Mouse (Mus musculus): ENCODE data around the gene Atf6b.

Atf6b gene

DNA sequence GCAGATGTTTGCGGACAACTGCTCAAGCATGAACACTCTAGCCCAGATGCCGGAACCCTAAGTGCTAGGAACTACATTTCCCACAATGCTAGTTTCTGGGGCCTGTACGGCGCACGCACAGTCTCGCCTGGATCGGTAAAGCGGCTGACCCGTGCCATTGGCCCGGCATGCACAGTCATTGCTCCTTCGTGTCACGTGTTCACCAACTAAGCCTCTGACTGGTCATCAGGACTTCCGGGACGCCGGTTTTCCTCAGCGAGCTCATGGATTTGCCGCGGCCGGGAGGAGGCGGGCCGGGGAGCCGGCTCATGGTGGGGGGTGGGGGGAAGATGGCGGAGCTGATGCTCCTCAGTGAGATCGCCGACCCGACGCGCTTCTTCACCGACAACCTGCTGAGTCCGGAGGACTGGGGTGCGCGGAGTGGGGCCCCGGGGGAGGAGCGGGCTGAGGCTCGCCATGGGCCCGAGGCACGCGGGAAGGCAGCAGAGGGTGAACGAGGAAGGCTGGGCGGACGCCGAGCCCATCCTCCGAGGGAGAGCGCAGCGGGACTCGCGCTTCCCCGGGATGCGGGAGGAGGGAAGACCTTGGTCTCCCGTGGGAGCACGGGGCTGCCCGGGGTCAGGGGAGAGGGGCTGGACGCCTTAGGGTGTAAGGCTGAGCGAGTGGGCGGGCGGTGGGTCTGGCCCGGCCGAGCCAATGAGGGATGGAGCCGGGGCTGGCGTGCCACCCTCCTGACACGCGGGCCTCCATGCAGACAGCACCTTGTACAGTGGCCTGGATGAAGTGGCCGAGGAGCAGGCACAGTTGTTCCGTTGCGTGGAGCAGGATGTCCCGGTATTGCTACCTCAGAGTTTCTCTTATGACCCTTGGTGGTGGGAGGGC, at the start of gene Atf6b:
Atf6b (plus strand) TSS at position 241 of the 882 bp plus-strand sequence.
- DNase-seq, result peak; percentile 96 to 99

DNA sequence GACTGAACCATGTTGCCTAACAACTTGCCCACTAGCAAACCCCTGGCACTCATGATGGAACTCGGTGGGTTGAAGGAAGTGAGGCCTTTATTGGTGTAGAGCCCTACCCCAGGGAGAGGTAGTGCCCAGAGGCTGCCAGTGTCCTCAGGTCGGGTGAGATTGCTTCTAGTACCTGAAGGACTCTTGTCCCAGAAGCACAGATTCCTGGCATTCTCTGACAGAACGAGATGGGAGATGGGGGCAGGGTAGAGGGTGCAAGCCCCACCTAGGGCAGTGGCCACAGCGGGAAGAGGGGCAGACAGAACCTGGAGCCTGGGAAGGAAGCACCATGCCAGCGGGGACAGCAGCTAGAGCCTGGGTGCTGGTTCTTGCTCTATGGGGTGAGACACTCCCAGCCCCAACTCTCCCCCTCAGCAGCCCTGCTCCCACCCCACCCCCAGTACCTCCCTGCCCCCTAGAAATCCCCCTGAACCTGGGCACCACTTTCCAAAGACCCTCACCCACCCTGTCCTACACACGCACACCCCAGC, 49.3 kb upstream of the Atf6b start, which contains the start of gene Ager:
Ager (plus strand) TSS at position 297 of the 530 bp plus-strand sequence.
- no peak for DNase-seq

DNA sequence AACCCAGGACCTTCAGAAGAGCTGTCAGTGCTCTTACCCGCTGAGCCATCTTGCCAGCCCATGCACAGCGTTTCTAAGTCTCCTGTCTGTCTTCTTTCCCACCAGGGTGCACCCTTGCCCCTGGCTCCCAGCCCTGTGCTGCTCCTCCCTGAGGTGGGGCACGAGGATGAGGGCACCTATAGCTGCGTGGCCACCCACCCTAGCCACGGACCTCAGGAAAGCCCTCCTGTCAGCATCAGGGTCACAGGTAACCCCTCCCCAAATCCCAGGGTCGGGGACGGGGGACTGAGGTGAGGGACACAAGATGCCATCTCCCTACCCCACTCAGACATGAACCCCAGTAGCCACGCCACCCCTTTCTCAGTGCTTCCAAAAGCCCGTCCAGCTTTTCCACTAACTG, 47.1 kb upstream of the Atf6b start:
- no peak for DNase-seq

DNA sequence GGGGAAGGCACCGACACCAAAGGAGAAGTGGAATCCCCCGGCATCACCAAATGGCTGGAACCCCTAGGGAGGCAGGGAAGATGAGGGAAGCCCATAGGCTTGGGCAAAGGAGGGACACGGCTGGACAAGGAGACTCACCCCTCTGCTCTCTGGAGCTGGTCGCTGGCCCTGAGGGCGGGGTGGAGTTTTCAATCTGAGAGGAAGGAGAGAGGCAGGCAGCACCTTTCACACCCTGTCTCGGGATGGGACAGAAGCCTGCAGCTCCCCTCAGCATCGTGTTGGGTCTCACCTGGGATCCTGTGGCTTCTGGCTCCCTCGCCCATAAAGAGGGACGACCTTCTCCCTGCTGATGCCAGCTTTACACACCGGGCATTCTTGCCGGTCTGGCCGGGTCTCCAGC, 45.1 kb upstream of the Atf6b start:
- DNase-seq, result no peak

DNA sequence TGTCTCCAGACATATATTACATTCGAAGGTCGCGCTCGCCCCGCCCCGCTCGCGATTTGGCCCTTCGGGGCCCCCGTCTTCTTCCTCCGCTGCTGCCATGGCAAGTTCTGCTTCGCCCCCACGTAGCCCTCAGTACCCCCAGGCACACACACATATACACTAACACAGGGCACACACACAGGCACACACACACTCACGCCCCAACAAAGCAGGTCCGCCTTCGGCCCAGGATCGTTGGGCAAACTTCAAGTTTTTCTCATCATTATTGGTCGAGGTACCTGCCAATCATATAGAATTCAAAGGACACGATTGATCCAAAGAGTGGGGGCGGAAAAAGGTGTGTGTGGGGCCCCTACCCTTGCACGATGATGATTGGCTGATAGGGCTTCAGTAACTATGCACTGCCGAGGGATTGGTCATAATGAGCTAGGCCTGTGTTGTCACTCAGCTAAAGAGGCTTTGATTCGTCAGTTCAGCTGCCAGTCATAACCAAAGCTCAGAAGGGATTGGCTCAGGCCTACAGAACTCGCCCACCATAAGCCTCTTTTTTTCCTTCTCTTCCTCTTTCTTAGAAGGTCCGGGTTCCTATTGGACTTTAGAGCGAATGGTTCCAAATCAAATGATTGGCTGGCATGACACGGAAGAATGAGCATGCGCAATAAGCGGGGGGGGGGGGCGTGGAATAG, 43.4 kb upstream of the Atf6b start, which contains the start of gene Rnf5:
Rnf5 (minus strand) TSS at position 316 of the 686 bp plus-strand sequence.
- peak; percentile 99 to 100 for DNase-seq

- peak; percentile 98 to 100 for DNase-seq
Measured at GRCm38 (mm10) chr17:34604061-34604508, 42.9 kb upstream of the Atf6b start, which contains the start of gene Agpat1. Gene Agpat1 (plus strand): TSS chr17:34604262.

DNA sequence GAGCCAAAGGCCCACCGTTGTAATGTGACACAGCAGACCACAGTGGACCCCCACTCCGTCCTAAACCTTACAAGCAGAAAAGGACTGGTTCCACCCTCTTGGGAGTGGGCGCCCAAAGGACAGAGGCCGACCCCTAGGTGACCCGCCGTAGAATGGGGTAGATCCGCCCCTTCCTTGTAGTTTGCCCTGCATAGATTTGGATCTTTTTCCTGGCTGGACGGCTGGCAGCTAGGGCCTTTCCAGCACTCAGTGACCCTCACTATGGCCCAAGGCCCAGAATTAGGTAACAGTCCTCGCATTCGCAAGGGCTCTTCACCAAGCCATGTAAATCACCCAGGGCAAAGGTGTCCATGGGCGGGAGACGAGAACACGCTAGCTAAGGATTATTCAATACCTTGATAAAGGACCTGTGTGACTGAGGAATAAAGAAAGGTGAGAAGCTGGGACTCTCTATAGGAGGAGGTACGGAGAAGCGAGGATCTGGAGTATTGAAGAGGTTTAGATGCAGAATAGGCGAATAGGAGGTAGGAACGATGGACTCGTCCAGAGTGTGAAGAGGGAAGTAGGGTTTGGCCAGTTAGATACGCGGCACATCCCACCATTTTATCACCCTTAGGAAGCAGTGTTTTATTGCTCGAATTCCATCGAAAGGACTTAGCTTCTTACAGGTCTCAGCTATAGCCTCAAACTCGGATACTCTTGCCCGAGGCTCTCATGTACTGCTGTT, 42.3 kb upstream of the Atf6b start:
- peak; percentile 83 to 90 for DNase-seq

GRCm38 (mm10) chr17:34605609-34606008, 41.3 kb upstream of the Atf6b start:
- DNase-seq, result peak; percentile 98 to 99

DNA sequence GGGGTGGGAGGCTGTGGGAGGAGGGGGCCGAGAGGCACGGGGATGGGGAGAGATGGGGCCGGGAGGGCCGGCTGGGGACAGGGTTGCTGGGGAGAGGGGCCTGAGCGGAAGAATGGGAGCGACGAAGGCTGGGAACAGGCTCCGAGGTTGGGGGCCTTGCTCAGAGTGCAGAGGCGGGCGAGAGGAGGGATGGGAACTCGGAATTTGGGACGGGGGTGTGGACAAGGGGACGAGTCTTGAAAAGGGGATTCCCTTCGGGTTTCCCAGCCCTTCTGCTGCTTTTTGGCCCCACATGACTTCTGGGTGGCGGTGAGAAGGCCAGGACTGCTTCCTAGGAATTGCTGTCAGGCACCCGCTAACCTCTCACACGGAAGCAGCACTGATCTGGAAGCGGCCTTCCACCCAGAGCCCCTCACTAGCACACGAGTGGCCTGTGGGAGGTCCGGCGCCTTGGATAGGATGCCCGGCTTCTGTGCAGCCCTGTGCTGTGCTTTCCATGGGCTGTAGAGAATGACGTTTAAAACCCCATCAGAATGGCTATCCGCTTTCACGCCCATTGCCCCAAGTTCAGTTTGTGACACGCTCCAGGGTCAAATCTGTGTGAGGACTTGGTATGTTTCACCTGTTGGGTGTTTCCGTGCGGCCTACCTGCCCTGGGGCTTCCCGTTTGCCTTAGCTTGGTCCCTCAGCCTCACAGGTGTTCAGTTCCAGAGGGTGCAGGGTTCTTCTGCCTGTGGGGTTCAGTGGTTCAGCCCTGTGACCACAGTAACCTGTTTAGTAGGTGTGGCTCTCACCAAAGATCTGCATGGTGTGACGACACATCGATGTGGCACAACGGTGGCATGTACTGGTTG, 40.5 kb upstream of the Atf6b start:
- DNase-seq, result no peak

DNA sequence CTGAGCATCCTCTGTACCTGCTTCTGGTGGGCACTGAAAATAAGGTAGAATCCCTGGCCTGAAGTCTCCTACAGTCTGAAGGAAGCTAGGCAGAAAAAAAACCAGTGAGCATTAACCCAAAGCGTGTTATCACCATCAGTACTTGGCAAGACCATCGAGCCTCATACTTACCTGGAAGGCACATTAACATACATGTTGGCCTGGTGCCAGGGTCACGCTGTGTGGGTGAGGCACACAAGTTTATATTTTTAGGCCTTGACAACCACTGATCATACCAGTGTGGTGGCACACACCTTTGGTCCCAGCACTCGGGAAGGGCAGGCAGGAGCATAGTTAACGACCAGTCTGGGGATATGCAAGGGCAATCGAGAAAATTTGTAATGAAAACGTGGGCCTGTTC, 38.9 kb upstream of the Atf6b start:
- DNase-seq, result peak in 1 of 2 experiments; percentile 47

DNA sequence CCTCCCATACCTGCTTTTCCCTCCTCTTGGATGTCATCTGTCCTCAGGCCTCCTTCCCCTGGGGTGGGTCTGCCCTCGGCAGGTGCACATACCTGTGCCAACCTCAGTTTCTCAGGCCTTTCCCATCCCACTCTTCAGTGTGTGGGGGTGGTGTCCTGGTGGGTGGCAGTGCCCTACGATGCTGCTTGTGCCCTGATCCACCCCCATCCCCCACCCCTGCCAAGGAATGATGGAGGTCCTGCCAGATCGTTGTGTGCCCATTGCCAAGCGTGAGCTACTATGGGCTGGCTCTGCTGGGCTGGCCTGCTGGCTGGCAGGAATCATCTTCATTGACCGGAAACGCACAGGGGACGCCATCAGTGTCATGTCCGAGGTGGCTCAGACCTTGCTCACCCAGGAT, 35.9 kb upstream of the Atf6b start:
- no peak for DNase-seq

DNA sequence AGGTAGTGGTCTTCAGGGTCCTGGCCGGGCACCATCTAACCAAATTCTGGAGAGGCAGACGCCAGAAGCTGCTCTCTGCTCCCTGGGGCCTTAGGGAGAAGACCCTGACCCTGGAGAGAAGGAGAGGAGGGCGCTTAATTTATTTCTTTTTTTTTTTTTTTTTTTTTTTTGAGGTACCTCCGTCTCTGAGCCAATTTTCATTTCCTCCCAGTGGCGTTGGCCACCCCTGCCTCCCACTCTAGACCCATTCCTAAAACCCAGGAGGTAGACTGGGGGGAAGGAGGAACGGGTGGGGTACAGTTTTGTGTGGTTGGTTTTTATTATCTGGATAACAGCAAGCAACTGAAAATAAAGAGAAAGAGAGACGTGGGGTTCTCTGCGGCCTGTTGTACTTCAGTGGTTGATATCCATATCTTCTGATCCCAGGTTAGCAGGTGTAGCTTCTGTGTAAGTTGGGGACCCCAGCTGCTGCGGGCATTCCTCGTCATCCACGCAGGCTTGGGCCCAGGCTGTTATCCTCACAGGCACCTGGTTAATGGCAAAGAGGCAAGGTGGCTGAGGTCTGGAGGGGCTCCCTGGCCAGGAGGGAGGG, 33.8 kb upstream of the Atf6b start:
- DNase-seq, result no peak

DNA sequence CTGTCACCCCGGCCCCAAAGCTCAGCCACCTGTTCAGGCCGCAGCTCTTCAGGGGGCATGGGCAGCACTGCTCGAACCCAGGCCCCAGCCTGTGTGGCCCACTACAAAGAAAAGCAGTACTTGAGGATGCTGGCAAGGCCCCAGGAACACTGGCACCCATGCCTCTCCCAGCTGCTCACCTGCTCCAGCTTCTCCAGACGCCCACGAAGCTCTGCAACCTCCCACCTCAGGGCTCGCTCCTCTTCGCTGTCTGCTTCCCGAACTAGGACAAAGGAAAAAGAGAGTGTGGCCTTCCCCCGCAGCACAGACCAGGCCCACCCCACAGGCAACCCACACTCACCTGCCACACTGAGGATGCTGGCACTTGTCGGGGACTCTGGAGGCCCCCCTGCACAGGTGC, 33.1 kb upstream of the Atf6b start:
- no peak for DNase-seq

DNA sequence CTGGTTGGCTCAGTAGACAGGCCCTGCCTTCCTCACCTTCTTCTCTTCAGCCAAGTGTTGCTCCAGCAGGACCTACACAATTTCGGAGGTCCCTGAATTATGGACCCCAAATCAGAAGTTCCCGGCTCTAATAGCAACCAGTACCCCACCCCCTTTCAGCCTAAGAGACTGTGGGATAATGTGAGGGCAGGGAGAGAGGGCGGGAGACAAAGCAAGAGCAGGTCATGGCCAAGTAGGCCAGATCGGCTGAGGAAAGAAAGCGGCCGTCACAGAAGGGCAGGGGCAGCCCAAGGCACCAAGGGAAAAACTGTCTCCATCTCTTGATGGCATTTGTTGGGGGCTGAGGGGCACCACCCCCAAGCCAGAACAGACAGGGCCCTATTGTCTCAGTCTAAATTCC, 31.1 kb upstream of the Atf6b start, which contains the start of gene Egfl8:
Egfl8 (minus strand) TSS at position 101 of the 400 bp plus-strand sequence.
- no peak for DNase-seq

DNA sequence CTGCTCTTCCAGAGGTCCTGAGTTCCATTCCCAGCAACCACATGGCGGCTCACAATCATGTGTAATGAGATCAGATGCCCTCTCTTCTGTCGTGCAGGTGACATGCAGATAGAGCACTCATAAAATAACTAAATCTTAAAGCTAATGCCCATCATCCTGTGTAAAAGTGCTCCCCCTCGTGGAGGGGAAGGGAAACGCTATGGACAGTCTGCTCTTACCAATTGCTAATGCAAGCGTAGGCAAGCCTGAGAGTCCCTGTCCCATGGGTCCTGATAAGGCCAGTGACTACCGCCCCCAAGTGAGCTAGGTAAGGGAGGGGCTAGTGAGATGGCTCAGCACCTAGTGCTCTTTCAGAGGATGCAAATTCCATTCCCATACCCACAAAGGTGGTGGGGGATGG, 27.9 kb upstream of the Atf6b start:
- peak; percentile 82 to 88 for DNase-seq

DNA sequence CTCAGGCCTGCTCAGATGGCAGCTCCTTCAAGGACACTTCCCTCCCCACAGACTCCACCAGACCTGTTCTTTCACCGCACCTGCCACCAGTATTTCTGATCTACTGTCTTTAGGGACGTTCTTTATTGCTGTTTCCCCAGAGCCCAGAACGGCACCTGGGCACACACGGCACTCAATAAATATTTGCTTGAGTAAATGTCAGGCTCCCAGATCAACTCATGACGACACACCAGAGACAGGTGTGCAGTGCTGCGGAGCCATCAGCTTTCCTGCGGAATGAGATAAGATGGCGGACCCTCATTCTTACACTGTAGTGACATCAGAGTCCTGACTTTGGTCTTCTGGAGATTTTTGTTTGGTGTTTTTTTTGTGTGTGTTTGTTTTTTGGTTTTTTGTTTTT, 25.9 kb upstream of the Atf6b start:
- DNase-seq, result no peak

GRCm38 (mm10) chr17:34623161-34623560, 23.8 kb upstream of the Atf6b start:
- DNase-seq, result no peak

DNA sequence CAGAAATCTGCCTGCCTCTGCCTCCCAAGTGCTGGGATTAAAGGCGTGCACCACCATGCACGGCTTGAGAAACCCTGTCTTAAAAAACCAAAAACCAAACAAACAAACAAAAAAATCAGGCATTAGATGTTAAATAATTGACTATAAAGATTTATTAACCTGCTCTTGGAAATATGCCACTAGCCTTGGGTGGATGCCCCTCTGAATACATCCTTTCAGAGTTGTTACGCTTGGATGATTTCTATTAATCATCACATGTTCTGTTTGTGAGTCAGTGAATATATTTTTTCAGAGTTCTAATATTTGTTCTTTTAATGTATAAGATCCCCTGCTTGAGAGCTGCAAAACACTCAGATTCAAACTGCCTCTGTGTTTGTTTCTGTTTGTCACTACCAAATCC, 22.0 kb upstream of the Atf6b start:
- no peak for DNase-seq

GRCm38 (mm10) chr17:34626062-34626772, 20.7 kb upstream of the Atf6b start:
- DNase-seq, result peak in 1 of 2 experiments; percentile 57

DNA sequence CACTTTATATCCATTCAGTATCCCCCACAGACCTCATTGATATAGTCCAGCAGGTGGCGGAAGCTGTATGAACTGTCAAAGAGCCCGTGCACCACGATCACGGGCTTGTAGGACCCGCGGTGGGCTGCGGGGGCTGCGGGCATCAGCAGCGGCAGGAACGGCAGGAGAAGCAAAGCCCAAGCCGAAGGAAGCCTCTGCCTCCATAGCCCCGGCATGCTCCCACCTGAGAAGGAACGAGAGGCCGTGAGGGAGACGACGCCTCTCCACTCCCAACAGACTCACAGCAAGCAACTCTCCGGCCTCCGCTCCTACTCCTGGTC, 20.2 kb upstream of the Atf6b start:
- DNase-seq, result no peak

All from kidney, postnatal 36 days (tissue).